In the genomic region with DNA sequence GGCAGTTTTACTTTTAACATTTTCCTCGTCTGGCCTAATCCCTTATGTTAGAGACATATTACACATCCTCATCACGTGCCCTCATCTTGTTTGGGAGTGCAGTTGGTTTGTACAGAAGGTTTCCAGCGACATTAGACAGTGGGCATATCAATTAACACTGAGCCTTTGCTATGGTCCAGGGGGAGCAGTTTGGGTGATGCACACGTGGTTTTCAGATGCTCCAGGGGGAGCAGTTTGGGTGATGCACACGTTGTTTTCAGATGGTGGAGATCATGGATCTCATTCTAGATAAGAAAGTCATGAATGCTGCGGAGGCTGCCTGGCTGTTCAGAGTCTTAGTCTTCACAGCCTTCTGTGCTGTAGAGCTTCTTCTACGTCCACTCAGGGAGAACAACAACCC, we compare ENCODE assay signal across 22 mouse cellular contexts. TPM values are rescaled to one million over a fixed set of nuclear protein-coding genes. Genes with fewer than 3 reads are reported as not detected.
DNase-seq lines count a peak whose midpoint lies in the region; ATAC-seq and TF ChIP-seq lines count a peak whose summit lies in the region.
"Had no signal": no experiment of that assay in that cellular context is flagged by ENCODE, and none has a peak within 500 bp of the region (broad histone marks: within the 10 kb centered on the region; RNA-seq: fewer than 3 reads in every experiment).

No protein-coding gene starts in this region.

- TF ChIP-seq CTCF in testis, adult 2 months (IDR thresholded peaks at IDR 0.05; ENCODE audit: control insufficient read depth, insufficient read depth, insufficient replicate concordance, low read depth, low read length) = no peak

- H3K4me1 ChIP-seq in testis, adult 2 months (ENCODE audit: control insufficient read depth, insufficient read depth, low read length) = no peaks in the 10 kb centered on the region
- peaks cover 79% of the 10 kb centered on the region for H3K4me1 ChIP-seq in liver, embryonic 15.5 days (replicated peaks)
- 0 out of 2 replicates have a peak, but pooled peaks cover 19% of the 10 kb centered on the region for H3K4me1 ChIP-seq in kidney, embryonic 16.5 days (ENCODE audit: insufficient read depth, low read length)
- H3K4me1 ChIP-seq in forebrain, embryonic 10.5 days = peaks cover 12% of the 10 kb centered on the region

- no peaks in the 10 kb centered on the region for H3K9me3 ChIP-seq in liver, embryonic 15.5 days (replicated peaks)
- H3K9me3 ChIP-seq in kidney, embryonic 16.5 days (ENCODE audit: low read length) = no peaks in the 10 kb centered on the region
- H3K9me3 ChIP-seq in forebrain, embryonic 10.5 days = no peaks in the 10 kb centered on the region
- H3K9me3 ChIP-seq: embryonic facial prominence, embryonic 15.5 days; forebrain, embryonic 12.5 days; heart, embryonic 12.5 days; hindbrain, embryonic 10.5 days had no signal

- ATAC-seq in liver, embryonic 15.5 days (ENCODE audit: insufficient read depth) = no peak
- ATAC-seq in kidney, embryonic 16.5 days (ENCODE audit: low FRiP score, low TSS enrichment) = no peak
- ATAC-seq: forebrain, embryonic 16.5 days had no signal

- peak overlapping the region; percentile 60 for H3K4me3 ChIP-seq in testis, adult 2 months (ENCODE audit: control insufficient read depth, low read depth, low read length)
- H3K4me3 ChIP-seq in liver, embryonic 15.5 days (replicated peaks) = no peak overlapping the region
- no peak overlapping the region for H3K4me3 ChIP-seq in kidney, embryonic 16.5 days (ENCODE audit: low read length)
- no peak overlapping the region for H3K4me3 ChIP-seq in forebrain, embryonic 10.5 days
- H3K4me3 ChIP-seq: embryonic facial prominence, embryonic 15.5 days; erythroblast, embryonic 14.5 days; forebrain, embryonic 12.5 days; heart, adult 2 months; heart, embryonic 12.5 days; hindbrain, embryonic 10.5 days had no signal

- DNase-seq in testis, postnatal 10 days (ENCODE audit: low spot score) = no peak
- DNase-seq in R1 (ENCODE audit: low read depth, low spot score) = peak; percentile 23
- no peak for DNase-seq in layer of hippocampus, adult 11-12 months (ENCODE audit: low spot score)
- no peak for DNase-seq in forebrain, embryonic 10.5 days (ENCODE audit: extremely low spot score, low spot score)
- DNase-seq: adrenal gland, adult 8-10 months; cerebellum, adult 11 months; cerebellum, adult 8-10 months; cerebellum, postnatal 14 days; embryo, embryonic 11 days; gastrocnemius, postnatal 10 days; heart, adult 2 months had no signal

- no peaks in the 10 kb centered on the region for H3K27me3 ChIP-seq in testis, adult 2 months (ENCODE audit: control insufficient read depth, insufficient read depth, low read length)
- H3K27me3 ChIP-seq in liver, embryonic 15.5 days = no peaks in the 10 kb centered on the region
- H3K27me3 ChIP-seq in kidney, embryonic 16.5 days (ENCODE audit: insufficient read depth, low read length) = no peaks in the 10 kb centered on the region
- no peaks in the 10 kb centered on the region for H3K27me3 ChIP-seq in forebrain, embryonic 10.5 days (ENCODE audit: poor library complexity, severe bottlenecking)
- H3K27me3 ChIP-seq: embryonic facial prominence, embryonic 15.5 days; heart, embryonic 12.5 days; Patski had no signal

- no peak overlapping the region for H3K27ac ChIP-seq in testis, adult 2 months (ENCODE audit: control insufficient read depth, insufficient read depth, low read depth, low read length)
- peak overlapping the region; percentile 99 for H3K27ac ChIP-seq in liver, embryonic 15.5 days (replicated peaks)
- no peak overlapping the region for H3K27ac ChIP-seq in kidney, embryonic 16.5 days (ENCODE audit: low read length)
- H3K27ac ChIP-seq in forebrain, embryonic 10.5 days = no peak overlapping the region
- H3K27ac ChIP-seq: embryonic facial prominence, embryonic 15.5 days; forebrain, embryonic 12.5 days; heart, adult 2 months; hindbrain, embryonic 10.5 days; hindbrain, embryonic 14.5 days had no signal

- no peak overlapping the region for H3K4me2 ChIP-seq in liver, embryonic 15.5 days
- no peak overlapping the region for H3K4me2 ChIP-seq in kidney, embryonic 16.5 days (replicated peaks; ENCODE audit: low read depth, low read length)
- H3K4me2 ChIP-seq: embryonic facial prominence, embryonic 15.5 days; forebrain, embryonic 12.5 days; heart, embryonic 12.5 days; hindbrain, embryonic 14.5 days had no signal

- H3K9ac ChIP-seq in liver, embryonic 15.5 days = peak overlapping the region; percentile 22; the same call in 1 of the 2 replicates
- no peak overlapping the region for H3K9ac ChIP-seq in kidney, embryonic 16.5 days (replicated peaks; ENCODE audit: low read length)
- H3K9ac ChIP-seq: embryonic facial prominence, embryonic 15.5 days; forebrain, embryonic 12.5 days; heart, embryonic 12.5 days; hindbrain, embryonic 14.5 days had no signal

- WGBS in liver, embryonic 15.5 days (ENCODE audit: insufficient replicate concordance) = 58% methylated on average over 7 of the region's 7 CpGs
- WGBS in kidney, embryonic 16.5 days = 75% methylated on average over 7 of the region's 7 CpGs
- WGBS in forebrain, embryonic 10.5 days = 84% methylated on average over 7 of the region's 7 CpGs

- H3K36me3 ChIP-seq in testis, adult 2 months (ENCODE audit: control insufficient read depth, insufficient read depth, low read length) = no peaks in the 10 kb centered on the region
- peaks cover 45% of the 10 kb centered on the region for H3K36me3 ChIP-seq in liver, embryonic 15.5 days (replicated peaks)
- no peaks in the 10 kb centered on the region for H3K36me3 ChIP-seq in kidney, embryonic 16.5 days (ENCODE audit: insufficient read depth, low read length)
- H3K36me3 ChIP-seq in forebrain, embryonic 10.5 days (replicated peaks) = no peaks in the 10 kb centered on the region
- H3K36me3 ChIP-seq: embryonic facial prominence, embryonic 15.5 days; forebrain, embryonic 12.5 days; heart, embryonic 12.5 days; hindbrain, embryonic 10.5 days had no signal

- TF ChIP-seq POLR2A in testis, adult 2 months (IDR thresholded peaks at IDR 0.05; ENCODE audit: control insufficient read depth, low read depth, low read length) = no peak

RNA-seq across cellular contexts. Expression of a gene that starts 27.8 kb away (rescaled TPM):
- polyA plus RNA-seq in testis, adult 2 months (2012; rRNA removed) = 3.9 and 12.4 TPM in 2 replicates
- polyA plus RNA-seq in liver, embryonic 15.5 days (2015; fragmentation: Nextera tagmentation; extraction: Ambion mirVana) = 938 and 960 TPM in 2 replicates
- polyA plus RNA-seq in kidney, embryonic 16.5 days (2015; fragmentation: Nextera tagmentation; extraction: Ambion mirVana) = 416 and 441 TPM in 2 replicates
- 183 and 206 TPM in 2 replicates for polyA plus RNA-seq in forebrain, embryonic 10.5 days (2016; fragmentation: Nextera tagmentation; extraction: Ambion mirVana)

Comparison
In these comparisons a context has a peak if more than half of its experiments do, and no peak if none do; other contexts are left out.
1. RNA of a gene that starts 27.8 kb away (polyA plus RNA-seq): 938 to 960 TPM in liver, embryonic 15.5 days, 416 to 441 TPM in kidney, embryonic 16.5 days and 183 to 206 TPM in forebrain, embryonic 10.5 days; 3.9 to 12.4 TPM in testis, adult 2 months; every median in the first group is over 10 times any median in the second.